26 mouse cellular contexts compared by ENCODE assay signal in genomic region chr8:55042955-55043354, GRCm38 (mm10).
DNase-seq lines count a peak whose midpoint lies in the region; ATAC-seq lines count a peak whose summit lies in the region.
"Had no signal": no experiment of that assay in that cellular context is flagged by ENCODE, and none has a peak within 500 bp of the region (broad histone marks: within the 10 kb centered on the region; RNA-seq: fewer than 3 reads in every experiment).

No protein-coding gene starts in this region.

- peak; percentile 36; the same call in 1 of the 2 replicates for ATAC-seq in forebrain, embryonic 16.5 days
- no peak for ATAC-seq in forebrain, embryonic 13.5 days

- peaks cover 5% of the 10 kb centered on the region for H3K36me3 ChIP-seq in forebrain, embryonic 16.5 days (ENCODE audit: control insufficient read depth, insufficient read depth)
- H3K36me3 ChIP-seq in forebrain, embryonic 13.5 days (ENCODE audit: poor library complexity, severe bottlenecking) = peaks cover 8% of the 10 kb centered on the region; the same call in 1 of the 2 replicates
- H3K36me3 ChIP-seq: heart, embryonic 13.5 days; hindbrain, embryonic 12.5 days; limb, embryonic 15.5 days; liver, embryonic 15.5 days; lung, embryonic 15.5 days; neural tube, embryonic 12.5 days had no signal

- no peaks in the 10 kb centered on the region for H3K27me3 ChIP-seq in forebrain, embryonic 16.5 days (replicated peaks; ENCODE audit: control insufficient read depth, insufficient read depth, low read length)
- H3K27me3 ChIP-seq in forebrain, embryonic 13.5 days = no peaks in the 10 kb centered on the region
- H3K27me3 ChIP-seq: heart, embryonic 13.5 days; hindbrain, embryonic 12.5 days; limb, embryonic 15.5 days; liver, embryonic 15.5 days; lung, embryonic 15.5 days; megakaryocyte, embryonic 14.5 days; neural tube, embryonic 12.5 days had no signal

- peak overlapping the region; percentile 65; the same call in 1 of the 2 replicates for H3K27ac ChIP-seq in forebrain, embryonic 16.5 days (ENCODE audit: low read length)
- H3K27ac ChIP-seq in forebrain, embryonic 13.5 days = no peak overlapping the region
- H3K27ac ChIP-seq: heart, embryonic 13.5 days; hindbrain, embryonic 12.5 days; limb, embryonic 15.5 days; liver, embryonic 15.5 days; lung, embryonic 15.5 days; neural tube, embryonic 12.5 days had no signal

- no peak overlapping the region for H3K4me3 ChIP-seq in forebrain, embryonic 16.5 days (replicated peaks; ENCODE audit: low read length)
- H3K4me3 ChIP-seq in forebrain, embryonic 13.5 days = no peak overlapping the region
- H3K4me3 ChIP-seq: heart, embryonic 13.5 days; hindbrain, embryonic 12.5 days; limb, embryonic 15.5 days; liver, embryonic 15.5 days; lung, embryonic 15.5 days; megakaryocyte, embryonic 14.5 days; neural tube, embryonic 12.5 days had no signal

- no peaks in the 10 kb centered on the region for H3K9me3 ChIP-seq in forebrain, embryonic 16.5 days (ENCODE audit: control insufficient read depth, low read length)
- no peaks in the 10 kb centered on the region for H3K9me3 ChIP-seq in forebrain, embryonic 13.5 days (replicated peaks)
- H3K9me3 ChIP-seq: heart, embryonic 13.5 days; hindbrain, embryonic 12.5 days; limb, embryonic 15.5 days; liver, embryonic 15.5 days; lung, embryonic 15.5 days; megakaryocyte, embryonic 14.5 days; neural tube, embryonic 12.5 days had no signal

- peak; percentile 98 for DNase-seq in brain, adult 2 months (ENCODE audit: low read depth, low spot score)
- DNase-seq in cerebellum, adult 11-12 months = peak; percentile 93
- DNase-seq in cerebellum, postnatal 10 days = peak; percentile 93 to 95
- DNase-seq in kidney, postnatal 14 days = no peak
- DNase-seq in urinary bladder, postnatal 10 days (ENCODE audit: low spot score) = no peak
- DNase-seq in kidney, postnatal 25 days = no peak
- DNase-seq: adrenal gland, postnatal 36 days; gastrocnemius, postnatal 10 days; heart, adult 11 months; heart, postnatal 14 days; kidney, adult 8-10 months; kidney, postnatal 10 days; lung, postnatal 36 days; midbrain, embryonic 14.5 days; right cerebral cortex, postnatal 25 days; spleen, adult 18-20 months; thymus, postnatal 14 days had no signal

- WGBS in forebrain, embryonic 16.5 days = 64% methylated on average over 1 of the region's 1 CpGs
- WGBS in forebrain, embryonic 13.5 days = 63% methylated on average over 1 of the region's 1 CpGs

- H3K4me1 ChIP-seq in forebrain, embryonic 16.5 days (replicated peaks; ENCODE audit: control insufficient read depth, insufficient read depth, low read length) = no peaks in the 10 kb centered on the region
- no peaks in the 10 kb centered on the region for H3K4me1 ChIP-seq in forebrain, embryonic 13.5 days
- H3K4me1 ChIP-seq: heart, embryonic 13.5 days; hindbrain, embryonic 12.5 days; limb, embryonic 15.5 days; liver, embryonic 15.5 days; lung, embryonic 15.5 days; megakaryocyte, embryonic 14.5 days; neural tube, embryonic 12.5 days had no signal

- no peak overlapping the region for H3K4me2 ChIP-seq in forebrain, embryonic 16.5 days (ENCODE audit: low read length)
- H3K4me2 ChIP-seq in forebrain, embryonic 13.5 days = no peak overlapping the region
- H3K4me2 ChIP-seq: heart, embryonic 13.5 days; hindbrain, embryonic 12.5 days; limb, embryonic 15.5 days; liver, embryonic 15.5 days; lung, embryonic 15.5 days; neural tube, embryonic 12.5 days had no signal

- H3K9ac ChIP-seq in forebrain, embryonic 16.5 days (replicated peaks; ENCODE audit: low read depth, low read length) = no peak overlapping the region
- no peak overlapping the region for H3K9ac ChIP-seq in forebrain, embryonic 13.5 days
- H3K9ac ChIP-seq: heart, embryonic 13.5 days; hindbrain, embryonic 12.5 days; limb, embryonic 15.5 days; liver, embryonic 15.5 days; lung, embryonic 15.5 days; neural tube, embryonic 12.5 days had no signal

Comparison
In these comparisons a context has a peak if more than half of its experiments do, and no peak if none do; other contexts are left out.
1. DNase-seq: peak in brain, adult 2 months (single experiment), cerebellum, adult 11-12 months (single experiment) and cerebellum, postnatal 10 days (2 of 2); none in kidney, postnatal 14 days (single experiment), urinary bladder, postnatal 10 days (single experiment) and kidney, postnatal 25 days (0 of 2).